Mouse (Mus musculus): ENCODE data around the gene Olfr1270.
"Not testable (repeated sequence)": the region's sequence is repeated elsewhere in the genome, so short reads cannot be mapped to it uniquely, and the experiment has no call there.

Olfr1270 gene

DNA sequence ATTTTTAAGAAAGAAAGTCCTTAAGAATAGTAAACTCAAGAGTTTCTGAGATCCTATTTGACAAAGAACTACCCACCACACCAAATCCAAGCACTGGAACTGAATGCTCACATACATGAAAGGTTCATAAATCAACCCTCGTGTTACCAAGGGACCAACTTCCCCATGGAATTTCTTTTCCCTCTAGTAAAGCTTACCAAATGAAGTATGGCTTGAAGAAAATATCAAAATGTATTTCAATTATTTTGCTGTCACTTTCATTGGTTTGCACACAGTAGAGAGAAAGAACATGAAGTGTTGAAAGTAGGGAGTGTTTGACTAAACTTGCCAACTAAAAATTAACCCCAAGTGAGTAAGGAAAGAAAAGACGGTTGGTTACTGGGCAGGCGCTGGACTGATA lies at the start of gene Olfr1270:
TSS of gene Olfr1270 (minus strand) at position 101 of the 400 bp plus-strand sequence.
- DNase-seq: no peak

DNA sequence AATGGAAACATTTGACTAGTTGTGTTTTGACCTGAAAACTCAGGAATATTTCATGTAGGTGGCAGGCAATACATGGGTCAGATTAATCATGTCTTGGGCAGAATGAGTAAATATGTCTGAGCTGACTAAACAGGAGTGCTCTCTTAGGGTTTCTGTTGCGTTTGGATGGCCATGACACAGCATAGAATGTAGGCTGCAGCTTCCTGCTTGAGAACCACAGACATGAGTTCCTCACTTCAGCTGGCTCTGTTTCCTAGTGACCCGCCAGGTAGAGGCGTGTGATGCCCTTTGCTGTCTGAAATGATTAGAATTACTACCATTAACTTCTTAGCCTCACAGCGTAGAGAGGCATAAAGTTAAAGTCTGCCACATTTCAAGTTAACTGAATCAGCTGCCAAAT lies 46.7 kb upstream of the Olfr1270 start:
- DNase-seq: not testable (repeated sequence)

DNA sequence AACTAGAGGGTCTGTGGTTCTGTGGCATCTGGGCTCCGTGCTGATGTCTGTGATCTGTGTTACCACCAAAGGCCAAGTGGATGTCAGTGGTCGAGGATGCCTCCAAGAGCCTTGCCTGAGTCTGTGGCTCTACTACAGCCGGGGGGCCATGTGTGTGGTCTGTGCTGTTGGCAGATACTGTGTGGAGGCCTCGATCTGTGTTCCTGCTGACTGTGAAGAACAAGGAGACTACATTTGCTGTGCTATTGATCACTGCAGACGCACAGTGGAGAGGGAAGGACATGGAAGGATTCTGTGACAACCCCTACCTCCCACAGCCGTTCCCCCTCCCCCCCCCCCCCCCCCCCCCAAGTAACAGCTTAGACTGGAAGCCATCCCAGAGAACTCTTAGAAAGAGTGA lies 42.4 kb upstream of the Olfr1270 start:
- DNase-seq: not testable (repeated sequence)

DNA sequence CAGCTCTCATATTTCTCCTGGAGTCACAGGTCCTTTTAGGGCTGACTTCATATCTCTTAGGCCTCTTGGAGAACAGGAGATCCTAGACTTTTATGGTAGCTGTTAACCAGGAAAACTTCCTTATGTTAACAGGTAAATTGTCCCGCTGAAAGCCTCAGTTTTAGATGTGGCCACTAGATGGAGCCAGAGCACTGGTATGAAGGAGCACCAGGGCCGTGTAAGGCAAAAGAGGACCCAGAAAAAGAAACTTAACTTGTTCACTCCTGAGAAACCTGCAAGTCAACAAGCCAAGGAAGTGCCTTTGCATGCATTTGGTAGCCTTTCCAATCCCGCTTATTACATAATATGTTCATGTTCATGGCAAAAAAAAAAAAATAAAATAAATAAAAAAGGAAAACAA lies 41.9 kb upstream of the Olfr1270 start:
- not testable (repeated sequence) for DNase-seq

DNA sequence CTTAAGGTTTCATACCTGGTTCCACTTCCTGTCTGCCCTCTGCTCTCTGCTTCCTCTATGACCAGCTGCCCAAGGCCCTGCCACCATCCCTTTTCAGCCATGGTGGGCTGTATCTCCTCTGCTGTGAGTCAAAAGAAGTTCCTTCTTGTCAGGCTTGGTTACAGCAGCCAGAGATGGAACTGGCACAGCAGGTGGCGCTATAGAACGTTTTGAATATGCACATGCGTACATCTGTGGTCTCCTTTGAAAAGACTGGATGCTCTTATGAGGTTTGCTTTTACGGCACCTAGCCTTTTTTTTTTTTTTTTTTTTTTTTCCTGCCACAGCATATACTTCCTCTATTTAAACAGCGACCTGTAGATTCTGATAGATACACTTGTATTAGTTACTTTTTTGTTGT lies 34.2 kb upstream of the Olfr1270 start:
- DNase-seq: not testable (repeated sequence)

DNA sequence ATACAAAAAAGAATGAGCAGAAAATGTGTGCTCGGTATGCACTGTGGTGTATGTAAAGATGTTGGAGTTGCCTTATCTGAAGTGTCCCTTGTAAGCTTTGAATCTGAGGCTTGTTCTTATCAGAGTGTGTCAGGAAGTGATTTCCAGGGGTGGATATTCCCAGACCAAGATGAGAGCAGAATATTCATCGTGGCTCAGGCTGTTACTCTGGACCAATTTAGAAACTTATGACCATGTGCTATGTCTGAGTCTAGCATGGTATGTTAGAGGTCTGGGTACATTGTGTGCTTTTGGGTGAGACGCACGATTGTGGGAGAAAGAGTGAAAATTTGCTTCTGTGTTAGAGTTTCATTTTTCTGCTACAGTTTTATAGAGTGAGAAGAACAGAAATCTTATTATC lies 33.2 kb upstream of the Olfr1270 start:
- DNase-seq: not testable (repeated sequence)

DNA sequence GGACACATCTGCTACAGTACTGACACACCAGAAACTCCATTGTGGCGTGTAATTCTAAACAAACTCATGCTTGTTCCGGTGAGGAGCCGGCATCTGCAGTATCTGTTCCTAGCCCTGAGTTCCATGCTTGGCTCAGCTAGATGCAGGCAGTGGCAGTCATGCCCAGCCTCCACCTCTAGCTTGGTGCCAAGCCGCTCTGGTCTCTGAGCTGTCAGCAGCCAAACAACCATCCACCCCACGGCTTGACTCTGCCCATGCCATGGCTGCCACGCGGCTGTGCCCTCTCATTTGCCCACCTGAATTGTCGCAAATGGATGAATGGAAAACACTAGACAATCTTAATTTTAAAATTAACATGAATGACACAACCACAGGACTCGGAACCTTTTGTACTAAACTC lies 1.0 kb upstream of the Olfr1270 start:
- no peak for DNase-seq

DNA sequence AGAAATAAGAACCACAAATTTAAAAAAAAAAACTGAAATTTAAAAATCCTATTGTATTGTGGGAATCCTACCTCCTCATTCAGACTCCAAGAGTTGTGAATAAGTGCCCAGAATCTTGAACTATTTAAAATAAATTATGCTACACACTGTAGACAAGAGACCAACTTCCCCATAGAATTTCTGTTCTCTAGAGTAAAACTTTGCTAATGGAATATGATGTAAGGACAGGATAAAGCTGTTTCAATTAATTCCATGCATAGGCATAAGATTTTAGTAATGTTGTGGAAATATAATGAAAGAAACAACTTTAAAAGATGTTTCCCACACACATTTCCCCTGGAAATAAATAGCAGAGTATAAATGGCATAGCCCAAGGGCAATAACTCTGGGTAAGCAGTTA lies 10.7 kb downstream of the Olfr1270 start, which contains the start of gene Olfr32:
TSS of gene Olfr32 (minus strand) at position 101 of the 400 bp plus-strand sequence.
- DNase-seq: no peak

DNA sequence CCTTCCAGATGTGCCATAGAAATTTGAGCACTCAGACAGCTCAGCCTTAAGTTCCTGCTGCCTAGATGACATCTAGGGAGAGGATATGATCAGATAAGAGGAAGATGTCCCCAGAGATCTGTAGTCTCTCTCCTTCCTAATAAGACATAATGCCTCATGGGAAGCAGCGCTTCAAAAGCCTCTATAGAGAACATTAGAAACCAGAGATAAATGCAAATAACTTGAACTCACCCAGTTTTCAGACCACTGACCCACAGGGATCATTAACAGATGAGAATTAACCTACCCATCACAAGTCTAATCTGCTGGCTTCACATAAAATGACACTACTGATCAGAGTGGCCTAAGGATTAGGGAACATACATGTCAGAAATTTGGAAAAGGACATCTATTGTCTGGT lies 31.6 kb downstream of the Olfr1270 start, which contains the start of gene Olfr1269:
TSS of gene Olfr1269 (minus strand) at position 101 of the 400 bp plus-strand sequence.
- no peak for DNase-seq
